Mouse (Mus musculus): ENCODE data around the gene Gucy1b1. TPM values are rescaled to one million over a fixed set of nuclear protein-coding genes. Genes with fewer than 3 reads are reported as not detected.

Gene Gucy1b1
- total and polyA plus RNA-seq, 3 experiments = 1.3 to 12.3 (median 7.8) TPM

GRCm38 (mm10) chr3:82030008-82030748 lies 44.3 kb downstream of the Gucy1b1 start:
- DNase-seq = no peak

DNA sequence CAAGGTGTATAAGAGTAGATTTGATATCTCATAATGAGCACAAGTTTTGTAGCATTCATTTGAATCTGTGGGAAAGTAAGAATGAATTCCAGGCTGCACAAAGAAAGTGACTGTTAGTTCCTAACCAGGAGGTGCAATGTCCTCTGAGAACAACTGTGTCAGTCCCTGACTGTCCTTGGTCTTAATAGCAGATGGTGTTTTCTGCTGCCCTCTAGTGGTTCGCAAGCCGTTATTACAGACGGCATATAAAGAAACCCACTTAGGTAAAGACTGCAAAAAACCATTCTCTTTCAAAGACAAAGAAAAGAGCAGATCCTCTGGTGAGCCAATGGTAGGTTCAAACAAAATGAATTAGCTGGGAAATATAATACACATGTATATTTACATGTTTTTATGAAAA lies 45.3 kb downstream of the Gucy1b1 start:
- DNase-seq = peak; percentile 45

DNA sequence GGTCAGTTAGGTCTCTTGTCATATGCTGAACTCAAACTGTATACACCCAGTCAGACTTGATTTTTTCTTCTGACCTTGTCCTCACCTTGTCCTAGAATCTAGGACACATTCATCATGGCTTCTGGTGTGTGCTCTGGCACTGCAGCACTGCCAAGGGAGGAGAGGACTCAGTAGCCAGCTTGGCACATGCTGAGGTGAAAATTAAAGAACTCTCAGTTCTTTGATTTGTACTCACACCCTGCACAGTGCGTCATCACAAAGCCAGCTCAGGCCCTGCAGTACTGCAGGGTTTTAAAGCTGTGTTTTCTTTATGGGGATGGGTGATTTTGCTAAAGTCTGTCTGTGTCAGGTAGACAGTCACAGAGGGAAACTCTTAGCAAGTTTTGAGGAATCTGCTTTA lies 47.2 kb downstream of the Gucy1b1 start:
- DNase-seq = no peak

- DNase-seq = no peak
Measured at GRCm38 (mm10) chr3:82023065-82023464, 51.4 kb downstream of the Gucy1b1 start.

DNA sequence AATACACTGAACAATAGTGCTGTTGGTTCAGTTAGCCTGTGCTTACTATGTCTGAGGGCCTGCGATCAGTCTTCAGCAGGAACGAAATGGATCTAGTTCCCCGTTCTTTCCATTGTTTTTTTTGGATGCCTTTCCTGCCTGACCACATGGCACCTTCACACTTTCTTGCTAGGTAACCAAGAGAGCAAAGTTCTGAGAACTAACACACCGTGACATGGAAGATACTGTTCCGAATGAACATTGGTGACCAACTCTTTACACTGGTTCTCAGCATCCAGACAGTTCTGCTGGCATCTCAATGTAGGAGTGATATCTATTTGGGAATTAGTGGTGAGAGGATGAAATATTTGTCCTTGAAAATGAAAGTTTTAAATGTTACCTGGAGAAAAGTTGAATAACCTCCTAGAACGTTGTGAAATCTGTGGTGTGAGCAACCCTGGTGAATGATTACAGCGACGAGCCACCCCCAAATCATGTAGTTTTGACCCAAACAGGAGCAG lies 52.0 kb downstream of the Gucy1b1 start:
- no peak for DNase-seq

GRCm38 (mm10) chr3:82014148-82014703 lies 60.3 kb downstream of the Gucy1b1 start:
- no peak for DNase-seq

DNA sequence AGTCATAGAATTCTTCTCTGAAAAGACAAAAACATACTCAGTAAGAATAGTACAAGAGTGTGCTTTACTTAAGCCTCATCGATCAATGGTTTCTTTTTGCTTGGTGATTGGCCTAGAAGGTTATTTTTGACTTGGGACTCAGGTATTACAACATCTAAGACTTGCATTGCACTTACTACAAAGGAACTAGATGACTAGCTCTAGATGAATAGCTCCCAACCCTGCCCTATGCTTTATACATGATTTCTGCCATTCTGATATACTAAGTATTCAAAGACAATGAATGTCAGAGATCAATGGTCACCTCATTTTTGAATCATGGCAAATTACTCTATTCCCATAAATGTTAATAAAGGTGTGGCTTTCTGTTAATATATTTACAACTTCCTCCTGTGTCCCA lies 67.5 kb downstream of the Gucy1b1 start:
- no peak for DNase-seq

DNA sequence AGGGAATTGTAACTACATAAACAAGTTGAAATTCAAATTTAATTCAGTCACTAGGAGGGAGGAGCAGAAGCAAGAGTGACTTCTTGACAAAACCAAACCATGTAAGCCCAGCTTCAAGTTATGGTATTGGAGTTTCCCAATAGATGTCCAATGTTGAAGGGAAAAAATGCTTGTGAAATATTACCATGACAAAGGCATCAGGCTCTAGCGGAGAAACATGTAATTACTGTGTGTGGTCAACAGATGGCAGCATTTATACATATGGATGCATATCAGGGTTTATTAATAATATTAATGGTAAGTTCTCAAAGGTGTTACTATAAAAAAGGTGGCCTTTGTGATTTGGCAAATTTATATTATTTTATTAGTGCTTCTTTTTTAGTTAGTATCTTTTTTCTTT lies 78.5 kb downstream of the Gucy1b1 start:
- DNase-seq = no peak

- no peak for DNase-seq
Measured at GRCm38 (mm10) chr3:81995371-81995770, 79.1 kb downstream of the Gucy1b1 start.

DNA sequence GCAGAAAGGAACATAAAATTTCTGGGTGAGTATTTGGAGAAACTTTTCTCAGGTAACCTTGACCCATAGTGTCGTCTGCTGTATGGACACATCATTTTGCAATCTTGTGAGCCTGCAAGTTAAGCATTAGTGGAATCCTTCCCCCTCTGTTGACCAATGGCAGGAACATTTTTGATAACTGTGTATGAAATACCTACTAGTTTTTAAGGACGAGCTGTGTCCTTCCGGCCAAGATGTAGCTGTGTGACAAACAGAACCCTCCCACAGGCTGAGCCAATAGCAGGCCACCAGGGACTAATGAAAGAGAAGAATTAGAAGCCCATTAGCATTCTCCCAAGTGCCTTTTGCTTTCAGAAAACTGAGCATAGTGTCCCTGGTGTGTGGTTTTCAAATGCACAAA lies 84.0 kb downstream of the Gucy1b1 start:
- DNase-seq = peak; percentile 61

DNA sequence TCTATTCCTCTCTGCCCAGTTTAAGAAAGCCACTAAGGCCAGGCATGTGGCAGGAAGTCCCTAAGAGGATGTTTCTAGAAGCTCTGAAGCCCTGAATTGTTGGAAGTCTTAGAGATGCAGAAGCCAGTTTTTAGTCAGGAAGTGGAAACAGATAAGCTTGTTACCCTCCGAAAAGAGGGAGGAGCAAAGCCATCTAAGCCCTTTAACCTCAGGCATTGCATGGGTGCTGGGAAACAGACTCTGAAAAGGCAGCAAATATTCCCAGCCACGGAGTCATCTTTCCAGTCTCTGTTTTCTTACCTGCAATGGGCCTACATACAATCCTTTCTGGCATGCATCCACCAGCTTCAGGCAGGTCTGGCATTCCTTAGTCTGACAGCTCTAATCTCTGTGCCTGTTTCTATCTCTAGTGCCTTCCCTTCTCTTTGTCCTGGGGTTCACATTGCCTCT lies 84.8 kb downstream of the Gucy1b1 start:
- DNase-seq = no peak

- DNase-seq = no peak
Measured at GRCm38 (mm10) chr3:81987628-81988027, 86.9 kb downstream of the Gucy1b1 start.

DNA sequence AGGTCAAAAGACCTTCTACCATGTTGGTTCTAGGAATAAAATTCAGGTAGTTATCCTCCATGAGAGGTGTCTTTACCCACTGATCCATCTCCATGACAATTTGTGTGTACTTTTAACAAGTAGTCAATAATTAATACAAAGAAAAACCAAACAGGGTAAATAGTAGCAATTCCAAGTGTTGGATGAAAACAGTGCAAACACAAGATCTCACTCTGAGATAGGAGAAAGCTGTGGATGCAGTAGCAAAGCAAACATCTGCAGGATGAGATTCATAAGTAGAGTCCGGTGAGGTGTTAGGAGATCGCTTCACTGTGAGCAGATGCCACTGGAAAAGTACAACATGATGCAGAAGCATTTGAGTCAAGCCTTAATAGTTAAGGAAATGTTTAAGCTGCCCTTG lies 88.4 kb downstream of the Gucy1b1 start:
- no peak for DNase-seq

- no peak for DNase-seq
Measured at GRCm38 (mm10) chr3:81985100-81985499, 89.4 kb downstream of the Gucy1b1 start.

DNA sequence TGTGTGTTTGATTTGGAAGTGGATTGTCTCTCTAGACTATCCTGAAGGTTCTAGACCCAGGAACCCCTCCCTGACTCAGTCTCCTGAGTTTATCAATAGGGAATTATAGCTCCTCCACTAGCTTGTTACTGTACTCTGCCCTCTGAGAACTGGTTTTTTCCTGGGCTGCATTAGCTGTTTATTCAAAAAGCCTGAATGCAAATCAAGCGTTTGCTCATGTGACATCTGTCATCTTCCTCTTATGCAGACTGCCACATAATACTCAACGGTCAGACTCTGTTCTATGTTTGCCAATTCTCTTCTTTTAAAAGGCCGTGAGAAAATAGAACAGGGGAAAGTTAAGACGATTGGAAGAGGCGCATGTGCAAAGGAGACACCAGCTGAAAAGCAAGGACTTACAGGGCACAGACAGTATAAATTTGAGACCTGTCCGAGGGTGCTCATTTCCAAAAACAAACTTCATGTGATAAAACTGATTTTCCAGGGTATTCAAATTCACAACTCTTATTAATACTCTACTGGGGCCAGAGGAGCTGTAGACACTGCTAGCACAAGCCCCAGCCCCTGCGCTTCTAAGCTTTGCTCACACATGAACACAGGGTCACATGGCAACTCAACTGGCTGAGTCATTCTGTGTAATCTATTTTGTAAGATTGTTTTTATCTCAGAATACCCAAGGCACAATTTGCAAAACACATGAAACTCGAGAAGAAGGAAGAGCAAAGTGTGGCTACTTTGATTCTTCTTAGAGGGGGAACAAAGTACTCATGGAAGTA lies 91.2 kb downstream of the Gucy1b1 start:
- peak; percentile 70 for DNase-seq

Small RNA genes lying within 50 kb of the gene (microRNA-seq; reads per million reads assigned to microRNA genes)
- gene Mir7010 = 0 reads per million in 2 experiments

Other genes with a start within 250 kb of the Gucy1b1 start
- 10 to 100 TPM; 32.6 to 68.2 TPM for gene Ctso, start 142.1 kb downstream of the Gucy1b1 start, total RNA-seq (2021)
- 9.0 and 10.0 TPM in 2 replicates for gene Ctso, start 142.1 kb downstream of the Gucy1b1 start, polyA plus RNA-seq (2012; rRNA removed)
- gene Tdo2, start 98.5 kb downstream of the Gucy1b1 start, total RNA-seq (2021) = 1 to 10 TPM in 1 of 2 experiments, under 1 TPM in 1; 0.17 to 4.0 TPM
- gene Tdo2, start 98.5 kb downstream of the Gucy1b1 start, polyA plus RNA-seq (2012; rRNA removed) = 0.40 and 2.0 TPM in 2 replicates
- gene Asic5, start 92.4 kb downstream of the Gucy1b1 start, total RNA-seq (2021) = not detected
- not detected in 2 replicates for gene Asic5, start 92.4 kb downstream of the Gucy1b1 start, polyA plus RNA-seq (2012; rRNA removed)
- 10 to 100 TPM; 22.4 to 32.3 TPM for gene Gucy1a1, start 71.1 kb upstream of the Gucy1b1 start, total RNA-seq (2021)
- gene Gucy1a1, start 71.1 kb upstream of the Gucy1b1 start, polyA plus RNA-seq (2012; rRNA removed) = 5.3 and 7.9 TPM in 2 replicates